Mouse (Mus musculus) stomach, embryonic 16.5 days (tissue): ENCODE data around the gene Vmac. TPM values are rescaled to one million over a fixed set of nuclear protein-coding genes. Genes with fewer than 3 reads are reported as not detected.

ENCODE experiments used
- ATAC-seq: fragments of 200-750 bp; cut with Nextera tagmentation; 2 replicates; pipeline ENCODE4 v1.8.0; 2017; ENCODE audit warnings: moderate number of reproducible peaks, moderate TSS enrichment; ENCODE audit not compliant: insufficient read depth, low FRiP score
- H3K27ac ChIP-seq: fragments of 300-500 bp; sonication (generic); 2 replicates; pipeline ENCODE4 v1.5.1; 2014; ENCODE audit warnings: low read length
- H3K27me3 ChIP-seq: fragments of 300-500 bp; sonication (generic); 2 replicates; pipeline ENCODE4 v1.6.1; 2014; ENCODE audit warnings: low read length, control low read depth, mixed read lengths; ENCODE audit not compliant: control insufficient read depth, insufficient read depth
- H3K36me3 ChIP-seq: fragments of 300-500 bp; sonication (generic); 2 replicates; pipeline ENCODE4 v1.6.1; 2014; ENCODE audit warnings: low read length; ENCODE audit not compliant: control insufficient read depth, insufficient read depth
- H3K4me1 ChIP-seq: fragments of 300-500 bp; sonication (generic); 2 replicates; pipeline ENCODE4 v1.6.1; 2014; ENCODE audit warnings: low read length, control low read depth, mixed read lengths; ENCODE audit not compliant: control insufficient read depth, insufficient read depth
- H3K4me2 ChIP-seq: fragments of 300-500 bp; sonication (generic); 2 replicates; pipeline ENCODE4 v1.6.1; 2014; ENCODE audit warnings: low read depth, low read length, mixed read lengths
- H3K4me3 ChIP-seq: fragments of 300-500 bp; sonication (generic); replicated peaks from 2 replicates; pipeline ENCODE4 v1.5.1; 2014; ENCODE audit warnings: mild to moderate bottlenecking, low read length
- H3K9ac ChIP-seq: fragments of 300-500 bp; sonication (generic); 2 replicates; pipeline ENCODE4 v1.6.1; 2014; ENCODE audit warnings: low read length
- H3K9me3 ChIP-seq: fragments of 300-500 bp; sonication (generic); replicated peaks from 2 replicates; pipeline ENCODE4 v1.6.1; 2016; ENCODE audit warnings: low read length, control low read depth; ENCODE audit not compliant: control insufficient read depth
- WGBS: fragments of 180-500 bp; shearing (Covaris S2); extraction: QIAGEN DNeasy Blood & Tissue Kit; methylation state at CpG from one replicate; pipeline ENCODE4 v1.1.7; 2014; 5-methylcytosine and 5-hydroxymethylcytosine counted together
- polyA plus RNA-seq: library from polyadenylated mRNA; unstranded; fragments of >200 nt; fragmentation: Nextera tagmentation; extraction: Ambion mirVana; gene quantifications from 2 replicates; pipeline ENCODE4 v1.2.1, GENCODE M21; 2015

Gene Vmac
- polyA plus RNA-seq, 1 experiment from 2014 or later, result 19.6 TPM

DNA sequence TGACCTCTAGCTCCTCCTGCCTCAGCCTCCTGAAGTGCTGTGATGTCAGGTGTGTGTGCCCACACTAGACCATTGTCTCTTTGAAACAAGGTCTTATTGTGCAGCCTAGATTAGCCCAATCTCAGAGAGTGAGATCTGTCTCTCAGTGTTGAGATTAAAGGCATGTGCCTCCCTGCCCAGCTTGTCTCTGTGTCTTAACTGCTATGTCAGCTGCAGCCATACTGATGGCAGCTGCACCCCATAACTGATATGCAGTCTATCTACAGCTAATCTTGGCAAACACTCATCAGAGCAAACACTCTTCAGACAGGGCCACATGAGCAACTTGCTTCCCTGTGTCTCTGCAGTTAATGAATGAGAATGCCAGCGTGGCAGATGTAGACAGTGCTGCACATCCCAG is 11.3 kb downstream of the Vmac start:
- Histone ChIP-seq H3K4me1 (no peaks in the 10 kb centered on the region), H3K36me3 (peaks cover 76% of the 10 kb centered on the region), H3K4me2 (no peak overlapping the region), H3K27me3 (no peaks in the 10 kb centered on the region), H3K4me3 (no peak overlapping the region), H3K9ac (no peak overlapping the region), H3K9me3 (no peaks in the 10 kb centered on the region), H3K27ac (no peak overlapping the region)
- ATAC-seq, result no peak
- 91% methylated on average over 1 of the region's 1 CpGs for WGBS

DNA sequence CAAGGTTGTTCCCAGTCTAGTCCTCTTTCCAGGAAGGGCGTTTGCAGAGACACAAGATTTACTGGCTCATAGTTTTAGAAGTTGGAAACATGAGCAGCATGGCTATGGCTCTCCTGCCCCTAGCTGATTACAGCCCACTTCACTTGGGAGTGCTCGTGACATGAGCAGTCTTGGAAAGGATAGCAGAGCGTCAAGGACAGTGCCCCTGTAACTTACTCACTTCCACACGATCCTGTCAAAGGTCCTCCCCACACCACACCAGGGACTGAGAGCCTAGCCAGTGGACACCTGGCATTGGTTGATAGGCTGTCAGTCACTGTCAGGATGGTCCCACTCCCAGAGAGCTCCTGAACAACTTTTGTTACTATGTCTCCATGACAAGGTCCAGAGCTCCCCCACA is 14.8 kb downstream of the Vmac start:
- WGBS, result 83% methylated on average over 4 of the region's 4 CpGs
- Histone ChIP-seq H3K27ac (no peak overlapping the region), H3K9ac (no peak overlapping the region)

DNA sequence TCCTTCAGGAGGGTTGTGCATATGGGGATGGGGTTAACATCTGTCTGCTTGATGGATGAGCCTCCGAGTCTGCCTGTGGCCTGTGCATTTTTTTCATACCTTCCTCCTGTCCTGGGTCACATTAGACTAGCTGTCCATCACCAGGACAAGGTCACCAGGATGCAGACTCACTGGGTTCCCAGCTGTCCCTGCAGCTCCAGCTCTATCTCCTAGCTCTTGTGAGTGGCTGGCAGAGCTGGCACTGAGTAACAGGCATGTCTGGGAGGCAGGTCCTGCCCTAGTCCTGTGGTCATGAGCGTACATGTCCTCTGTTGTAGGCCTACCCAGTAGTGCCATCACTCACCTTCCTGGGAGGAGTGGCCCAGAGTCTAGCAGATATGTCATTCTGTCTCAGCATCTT is 17.4 kb downstream of the Vmac start:
- WGBS, result 56% methylated on average over 2 of the region's 2 CpGs
- no peak overlapping the region for H3K4me3 ChIP-seq
- H3K27ac ChIP-seq, result no peak overlapping the region
- H3K27me3 ChIP-seq, result no peaks in the 10 kb centered on the region
- no peaks in the 10 kb centered on the region for H3K4me1 ChIP-seq
- no peaks in the 10 kb centered on the region for H3K9me3 ChIP-seq
- no peak overlapping the region for H3K4me2 ChIP-seq
- ATAC-seq, result no peak
- H3K9ac ChIP-seq, result no peak overlapping the region
- peaks cover 52% of the 10 kb centered on the region for H3K36me3 ChIP-seq

More for the DNA sequence above, 14.8 kb downstream of the Vmac start:
- Histone ChIP-seq H3K36me3 (peaks cover 65% of the 10 kb centered on the region), H3K9me3 (no peaks in the 10 kb centered on the region), H3K4me3 (no peak overlapping the region), H3K4me1 (no peaks in the 10 kb centered on the region), H3K4me2 (no peak overlapping the region), H3K27me3 (no peaks in the 10 kb centered on the region)
- ATAC-seq, result no peak

DNA sequence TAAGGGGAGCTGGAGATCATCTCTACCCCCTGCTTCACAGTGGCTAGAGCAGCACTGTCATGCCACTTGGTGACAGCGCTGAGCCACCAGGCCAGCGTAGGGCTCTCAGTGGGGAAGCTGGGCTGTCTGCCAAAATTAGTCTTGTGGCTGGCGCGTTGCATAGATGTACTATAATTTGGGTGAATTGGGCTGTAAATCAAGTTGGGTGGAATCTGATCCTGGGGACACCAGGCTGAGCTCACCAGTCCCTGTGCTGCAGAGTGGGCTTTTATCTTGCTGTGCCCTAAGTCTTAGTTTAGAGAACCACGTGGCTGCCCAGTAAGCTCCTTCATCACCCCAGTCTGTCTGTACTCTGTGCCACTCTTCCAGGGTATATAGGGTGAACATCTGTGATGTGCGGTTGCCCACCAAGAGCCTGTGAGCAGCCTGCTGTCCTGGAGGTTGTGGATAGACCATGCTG is 23.9 kb downstream of the Vmac start:
- Histone ChIP-seq H3K4me1 (peaks cover 5% of the 10 kb centered on the region), H3K9ac (peak overlapping the region; percentile 36), H3K4me3 (no peak overlapping the region), H3K9me3 (no peaks in the 10 kb centered on the region), H3K27ac (peak overlapping the region; percentile 9; the same call in 1 of the 2 replicates), H3K27me3 (no peaks in the 10 kb centered on the region), H3K4me2 (no peak overlapping the region), H3K36me3 (peaks cover 9% of the 10 kb centered on the region)
- WGBS, result 63% methylated on average over 6 of the region's 6 CpGs
- ATAC-seq, result peak; percentile 49; the same call in 1 of the 2 replicates

DNA sequence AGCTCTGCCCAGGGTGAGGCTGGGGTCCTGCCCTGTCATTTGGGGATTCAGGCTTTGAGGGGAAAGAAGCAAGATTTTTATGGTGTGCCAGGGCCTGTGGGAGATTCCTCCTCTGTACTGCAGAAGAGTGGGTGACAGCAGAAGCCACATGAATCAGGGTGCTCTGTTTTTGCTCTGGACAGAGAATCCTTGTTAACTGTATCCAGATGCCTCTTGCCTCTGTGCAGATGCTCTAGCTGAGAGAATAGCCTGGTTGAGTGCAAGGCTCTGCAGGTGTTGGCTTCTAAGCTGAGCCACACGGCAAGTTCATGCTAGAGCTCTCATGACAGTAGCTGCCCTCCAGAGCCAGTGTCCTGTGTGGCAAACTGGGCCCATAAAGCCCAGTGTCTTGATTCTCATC is 24.4 kb downstream of the Vmac start:
- WGBS, result 69% methylated on average over 1 of the region's 1 CpGs

DNA sequence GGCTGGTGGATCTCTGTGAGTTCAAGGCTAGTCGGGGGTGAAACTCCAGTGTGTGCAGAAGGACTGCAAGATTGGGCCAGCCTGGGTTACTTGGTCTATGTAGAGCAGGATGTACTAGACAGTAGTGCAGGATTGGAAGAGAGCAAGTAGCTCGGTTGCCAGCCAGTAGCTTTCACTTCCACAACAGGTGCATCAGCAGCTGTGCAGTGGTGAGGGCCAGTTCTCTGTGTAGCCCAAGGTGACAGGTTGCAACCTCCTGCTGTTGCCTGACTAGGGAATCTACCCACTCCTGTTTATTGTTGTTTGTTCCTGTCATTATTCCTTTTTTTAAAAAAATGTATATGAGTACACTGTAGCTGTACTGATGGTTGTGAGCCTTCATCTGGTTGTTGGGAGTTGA is 29.1 kb downstream of the Vmac start:
- H3K36me3 ChIP-seq, result peaks cover 15% of the 10 kb centered on the region; the same call in 1 of the 2 replicates

More for the DNA sequence above, 24.4 kb downstream of the Vmac start:
- no peak for ATAC-seq
- no peak overlapping the region for H3K4me2 ChIP-seq
- peak overlapping the region; percentile 36 for H3K9ac ChIP-seq
- no peak overlapping the region for H3K4me3 ChIP-seq
- peaks cover 14% of the 10 kb centered on the region for H3K36me3 ChIP-seq
- peak overlapping the region; percentile 9; the same call in 1 of the 2 replicates for H3K27ac ChIP-seq
- peaks cover 5% of the 10 kb centered on the region for H3K4me1 ChIP-seq
- no peaks in the 10 kb centered on the region for H3K9me3 ChIP-seq
- no peaks in the 10 kb centered on the region for H3K27me3 ChIP-seq

DNA sequence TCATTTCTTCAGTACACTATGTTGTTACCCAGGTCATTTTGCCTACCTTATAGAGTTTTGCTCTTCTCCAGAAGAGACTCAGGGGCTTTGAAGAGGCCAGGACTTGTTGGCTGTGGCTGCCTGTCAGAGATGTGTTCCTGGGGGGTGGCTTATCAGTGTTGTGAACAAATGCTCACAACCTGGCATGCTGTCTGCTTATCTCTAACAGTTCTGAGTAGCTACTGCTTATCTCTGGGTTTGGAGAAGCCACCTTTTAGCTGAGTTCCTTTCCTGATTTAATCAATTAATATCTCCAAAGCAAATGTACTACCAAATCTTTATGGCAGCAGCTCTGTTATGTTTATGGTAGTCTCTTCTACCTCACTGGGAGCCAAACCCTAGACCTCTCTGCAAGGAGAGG is 29.8 kb downstream of the Vmac start:
- Histone ChIP-seq H3K27ac (no peak overlapping the region), H3K4me2 (no peak overlapping the region), H3K4me3 (no peak overlapping the region), H3K9me3 (no peaks in the 10 kb centered on the region), H3K9ac (no peak overlapping the region), H3K4me1 (0 out of 2 replicates have a peak, but pooled peaks cover 2% of the 10 kb centered on the region), H3K36me3 (peaks cover 15% of the 10 kb centered on the region; the same call in 1 of the 2 replicates), H3K27me3 (no peaks in the 10 kb centered on the region)
- no peak for ATAC-seq

More for the DNA sequence above, 29.1 kb downstream of the Vmac start:
- no peak overlapping the region for H3K4me2 ChIP-seq
- H3K4me1 ChIP-seq, result peaks cover 3% of the 10 kb centered on the region
- H3K9me3 ChIP-seq, result no peaks in the 10 kb centered on the region
- H3K9ac ChIP-seq, result no peak overlapping the region
- no peak overlapping the region for H3K27ac ChIP-seq
- ATAC-seq, result no peak
- no peaks in the 10 kb centered on the region for H3K27me3 ChIP-seq
- H3K4me3 ChIP-seq, result no peak overlapping the region
- WGBS, result 93% methylated on average over 2 of the region's 2 CpGs

DNA sequence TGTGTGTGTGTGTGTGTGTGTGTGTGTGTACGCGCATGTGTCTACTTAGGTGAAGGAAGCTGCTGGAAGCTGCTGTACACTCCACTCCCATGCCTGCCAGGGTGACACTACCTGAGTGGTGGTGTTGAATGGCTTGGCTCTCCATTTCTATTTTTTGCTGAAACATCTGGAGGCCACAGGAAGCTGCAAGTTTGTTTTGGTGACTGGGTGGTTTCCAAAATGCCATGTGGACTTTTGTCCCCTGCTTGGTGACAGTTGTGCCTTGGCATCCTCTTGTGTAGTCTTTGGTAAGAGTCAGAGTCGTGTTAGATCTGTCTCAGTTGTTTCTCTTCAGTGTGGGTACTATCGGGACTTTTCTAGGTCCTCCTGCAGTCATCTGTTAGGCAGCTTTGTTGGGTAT is 31.0 kb downstream of the Vmac start:
- H3K9ac ChIP-seq, result no peak overlapping the region
- H3K4me3 ChIP-seq, result no peak overlapping the region
- H3K27me3 ChIP-seq, result no peaks in the 10 kb centered on the region
- WGBS, result 90% methylated on average over 4 of the region's 4 CpGs
- no peaks in the 10 kb centered on the region for H3K9me3 ChIP-seq
- 0 out of 2 replicates have a peak, but pooled peaks cover 9% of the 10 kb centered on the region for H3K4me1 ChIP-seq
- H3K36me3 ChIP-seq, result peaks cover 15% of the 10 kb centered on the region; the same call in 1 of the 2 replicates
- ATAC-seq, result no peak
- H3K27ac ChIP-seq, result no peak overlapping the region
- H3K4me2 ChIP-seq, result no peak overlapping the region

DNA sequence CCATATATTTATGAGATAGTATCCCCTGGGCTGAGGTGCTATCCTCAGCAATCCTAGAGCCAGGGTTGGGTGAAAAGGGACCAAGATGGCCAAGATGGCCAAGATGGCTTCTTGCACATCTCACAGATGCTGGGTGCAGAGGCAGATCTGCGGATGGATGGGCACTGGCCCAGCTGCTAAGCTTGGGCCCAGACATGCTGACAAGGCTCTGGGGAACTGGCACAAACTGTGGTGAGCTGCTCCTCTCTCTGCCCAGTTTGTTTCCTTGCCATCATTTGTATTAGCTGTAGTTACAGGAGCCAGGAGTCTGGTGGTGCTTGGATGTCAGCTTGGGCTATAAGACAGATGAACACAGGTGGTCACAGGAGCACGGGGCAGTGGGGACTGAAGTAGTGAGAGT is 33.2 kb downstream of the Vmac start:
- Histone ChIP-seq H3K9me3 (no peaks in the 10 kb centered on the region), H3K36me3 (peaks cover 15% of the 10 kb centered on the region; the same call in 1 of the 2 replicates), H3K27ac (no peak overlapping the region), H3K4me1 (0 out of 2 replicates have a peak, but pooled peaks cover 9% of the 10 kb centered on the region), H3K4me2 (no peak overlapping the region), H3K4me3 (no peak overlapping the region), H3K27me3 (no peaks in the 10 kb centered on the region), H3K9ac (no peak overlapping the region)
- 83% methylated on average over 2 of the region's 2 CpGs for WGBS
- ATAC-seq, result no peak
